Mouse (Mus musculus) forebrain, embryonic 11.5 days (tissue): Measurements from ENCODE around the gene Rbm4. TPM values are rescaled to one million over a fixed set of nuclear protein-coding genes. Genes with fewer than 3 reads are reported as not detected.
A peak's percentile ranks its signal among the peaks of the same experiment; 100 is the strongest.
"Not testable (repeated sequence)": the region's sequence is repeated elsewhere in the genome, so short reads cannot be mapped to it uniquely, and the experiment has no call there.

Experiments used
- ATAC-seq: fragments of 200-750 bp; cut with Nextera tagmentation; replicated peaks from 2 replicates; pipeline ENCODE4 v1.8.0; 2017; ENCODE audit warnings: moderate TSS enrichment; ENCODE audit not compliant: low FRiP score
- DNase-seq: peaks from one replicate; pipeline ENCODE4 v3.0.0-alpha.2; 2017; ENCODE audit warnings: low spot score
- H3K27ac ChIP-seq: fragments of 300-500 bp; sonication (generic); 2 replicates; pipeline ENCODE4 v1.5.1; 2014; ENCODE audit warnings: low read depth, low read length
- H3K27me3 ChIP-seq: fragments of 300-500 bp; sonication (generic); 2 replicates; pipeline ENCODE4 v1.6.1; 2014; ENCODE audit warnings: mild to moderate bottlenecking, low read length, mixed read lengths; ENCODE audit not compliant: control insufficient read depth, insufficient read depth
- H3K36me3 ChIP-seq: fragments of 300-500 bp; sonication (generic); 2 replicates; pipeline ENCODE4 v1.6.1; 2014; ENCODE audit warnings: mild to moderate bottlenecking, low read length, moderate library complexity, mixed read lengths; ENCODE audit not compliant: control insufficient read depth, insufficient read depth
- H3K4me1 ChIP-seq: fragments of 300-500 bp; sonication (generic); replicated peaks from 2 replicates; pipeline ENCODE4 v1.6.1; 2014; ENCODE audit warnings: low read length, mixed read lengths; ENCODE audit not compliant: control insufficient read depth, insufficient read depth
- H3K4me2 ChIP-seq: fragments of 300-500 bp; sonication (generic); 2 replicates; pipeline ENCODE4 v1.6.1; 2014; ENCODE audit warnings: low read depth, mild to moderate bottlenecking, low read length, moderate library complexity, mixed read lengths; ENCODE audit not compliant: severe bottlenecking
- H3K4me3 ChIP-seq: fragments of 300-500 bp; sonication (generic); 2 replicates; pipeline ENCODE4 v1.5.1; 2014; ENCODE audit warnings: low read depth, low read length
- H3K9ac ChIP-seq: fragments of 300-500 bp; sonication (generic); 2 replicates; pipeline ENCODE4 v1.6.1; 2014; ENCODE audit warnings: low read length
- H3K9me3 ChIP-seq: fragments of 300-500 bp; sonication (generic); 2 replicates; pipeline ENCODE4 v1.6.1; 2016; ENCODE audit warnings: low read length, mixed read lengths; ENCODE audit not compliant: control insufficient read depth
- WGBS: fragments of 180-500 bp; shearing (Covaris S2); extraction: QIAGEN DNeasy Blood & Tissue Kit; methylation state at CpG from one replicate; pipeline ENCODE4 v1.1.7; 2014; 5-methylcytosine and 5-hydroxymethylcytosine counted together
- polyA plus RNA-seq: library from polyadenylated mRNA; unstranded; fragments of >200 nt; fragmentation: Nextera tagmentation; extraction: Ambion mirVana; gene quantifications from 2 replicates; pipeline ENCODE4 v1.2.1, GENCODE M21; 2014

Rbm4 gene
- polyA plus RNA-seq, 1 experiment from 2014 or later, result 100 TPM

GRCm38 (mm10) chr19:4785206-4785605 is 8.5 kb downstream of the Rbm4 start:
- WGBS, result 94% methylated on average over 7 of the region's 7 CpGs
- no peaks in the 10 kb centered on the region; the same call in 1 of the 2 replicates for H3K4me1 ChIP-seq
- ATAC-seq, result no peak
- no peak overlapping the region for H3K9ac ChIP-seq
- no peaks in the 10 kb centered on the region for H3K27me3 ChIP-seq
- DNase-seq, result no peak
- no peak overlapping the region for H3K27ac ChIP-seq
- no peak overlapping the region for H3K4me2 ChIP-seq
- H3K9me3 ChIP-seq, result no peaks in the 10 kb centered on the region
- H3K4me3 ChIP-seq, result no peak overlapping the region
- H3K36me3 ChIP-seq, result peaks cover 20% of the 10 kb centered on the region; the same call in 1 of the 2 replicates

DNA sequence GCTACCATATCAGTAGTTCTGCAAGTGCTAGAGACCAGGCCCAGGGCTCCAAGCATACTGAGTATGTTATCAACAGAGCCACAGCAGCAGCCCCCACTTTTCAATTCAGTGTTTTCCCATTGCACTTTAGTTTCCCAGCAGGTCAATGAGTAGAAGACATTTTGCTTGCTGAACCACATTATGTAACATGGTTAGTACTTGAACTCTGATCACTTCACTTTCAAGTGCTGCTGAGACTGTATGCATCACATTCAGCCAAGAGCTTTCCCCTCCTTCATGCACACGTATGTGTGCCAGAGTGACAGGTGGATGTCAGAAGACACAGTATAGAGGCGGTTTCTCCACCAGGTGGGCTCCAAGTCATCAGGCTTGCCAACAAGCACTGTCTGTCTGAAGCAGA is 10.8 kb downstream of the Rbm4 start:
- 96% methylated on average over 2 of the region's 2 CpGs for WGBS
- H3K27ac ChIP-seq, result no peak overlapping the region
- no peak overlapping the region for H3K4me2 ChIP-seq
- H3K9ac ChIP-seq, result no peak overlapping the region
- H3K9me3 ChIP-seq, result no peaks in the 10 kb centered on the region
- no peaks in the 10 kb centered on the region for H3K27me3 ChIP-seq
- ATAC-seq, result no peak
- H3K4me1 ChIP-seq, result no peaks in the 10 kb centered on the region
- H3K36me3 ChIP-seq, result peaks cover 20% of the 10 kb centered on the region; the same call in 1 of the 2 replicates
- H3K4me3 ChIP-seq, result no peak overlapping the region
- no peak for DNase-seq

- no peak for ATAC-seq
- Histone ChIP-seq H3K4me3 (no peak overlapping the region), H3K4me1 (no peaks in the 10 kb centered on the region), H3K36me3 (0 out of 2 replicates have a peak, but pooled peaks cover 3% of the 10 kb centered on the region), H3K27ac (no peak overlapping the region), H3K27me3 (no peaks in the 10 kb centered on the region), H3K4me2 (no peak overlapping the region), H3K9me3 (no peaks in the 10 kb centered on the region), H3K9ac (no peak overlapping the region)
- WGBS, result 92% methylated on average over 3 of the region's 3 CpGs
- DNase-seq, result no peak
Observed at GRCm38 (mm10) chr19:4772785-4773184, 20.9 kb downstream of the Rbm4 start.

- H3K27me3 ChIP-seq, result no peaks in the 10 kb centered on the region
- DNase-seq (no peak), ATAC-seq (no peak)
- no peaks in the 10 kb centered on the region for H3K4me1 ChIP-seq
- no peak overlapping the region for H3K9ac ChIP-seq
- no peak overlapping the region for H3K4me2 ChIP-seq
- H3K27ac ChIP-seq, result no peak overlapping the region
- H3K9me3 ChIP-seq, result no peaks in the 10 kb centered on the region
- WGBS, result 96% methylated on average over 12 of the region's 12 CpGs
- no peak overlapping the region for H3K4me3 ChIP-seq
- H3K36me3 ChIP-seq, result peaks cover 6% of the 10 kb centered on the region
Observed at GRCm38 (mm10) chr19:4767507-4768148, 26.1 kb downstream of the Rbm4 start.

GRCm38 (mm10) chr19:4762876-4763275 is 30.8 kb downstream of the Rbm4 start:
- WGBS, result 59% methylated on average over 1 of the region's 1 CpGs
- H3K4me3 ChIP-seq, result no peak overlapping the region
- H3K4me2 ChIP-seq, result no peak overlapping the region

GRCm38 (mm10) chr19:4760544-4760943 is 33.2 kb downstream of the Rbm4 start:
- not testable (repeated sequence) for H3K9me3 ChIP-seq, H3K4me3 ChIP-seq, ATAC-seq, H3K36me3 ChIP-seq, H3K27me3 ChIP-seq, H3K27ac ChIP-seq, DNase-seq, H3K4me2 ChIP-seq, H3K9ac ChIP-seq
- H3K4me1 ChIP-seq, result peaks cover 10% of the 10 kb centered on the region; the same call in 1 of the 2 replicates
- 94% methylated on average over 8 of the region's 8 CpGs for WGBS

More at GRCm38 (mm10) chr19:4762876-4763275, 30.8 kb downstream of the Rbm4 start:
- ATAC-seq (no peak), DNase-seq (no peak)
- peaks cover 3% of the 10 kb centered on the region for H3K36me3 ChIP-seq
- no peaks in the 10 kb centered on the region for H3K27me3 ChIP-seq
- no peaks in the 10 kb centered on the region for H3K9me3 ChIP-seq
- peaks cover 7% of the 10 kb centered on the region; the same call in 1 of the 2 replicates for H3K4me1 ChIP-seq
- H3K9ac ChIP-seq, result no peak overlapping the region
- H3K27ac ChIP-seq, result no peak overlapping the region

GRCm38 (mm10) chr19:4756921-4757320 is 36.8 kb downstream of the Rbm4 start:
- Histone ChIP-seq H3K9me3 (no peaks in the 10 kb centered on the region), H3K27ac (peak overlapping the region; percentile 95), H3K4me3 (peak overlapping the region; percentile 73), H3K27me3 (no peaks in the 10 kb centered on the region), H3K36me3 (no peaks in the 10 kb centered on the region; the same call in 1 of the 2 replicates), H3K4me2 (peak overlapping the region; percentile 79), H3K9ac (peak overlapping the region; percentile 97), H3K4me1 (peaks cover 10% of the 10 kb centered on the region; the same call in 1 of the 2 replicates)
- DNase-seq, result no peak
- 8% methylated on average over 9 of the region's 9 CpGs for WGBS
- no peak for ATAC-seq

DNA sequence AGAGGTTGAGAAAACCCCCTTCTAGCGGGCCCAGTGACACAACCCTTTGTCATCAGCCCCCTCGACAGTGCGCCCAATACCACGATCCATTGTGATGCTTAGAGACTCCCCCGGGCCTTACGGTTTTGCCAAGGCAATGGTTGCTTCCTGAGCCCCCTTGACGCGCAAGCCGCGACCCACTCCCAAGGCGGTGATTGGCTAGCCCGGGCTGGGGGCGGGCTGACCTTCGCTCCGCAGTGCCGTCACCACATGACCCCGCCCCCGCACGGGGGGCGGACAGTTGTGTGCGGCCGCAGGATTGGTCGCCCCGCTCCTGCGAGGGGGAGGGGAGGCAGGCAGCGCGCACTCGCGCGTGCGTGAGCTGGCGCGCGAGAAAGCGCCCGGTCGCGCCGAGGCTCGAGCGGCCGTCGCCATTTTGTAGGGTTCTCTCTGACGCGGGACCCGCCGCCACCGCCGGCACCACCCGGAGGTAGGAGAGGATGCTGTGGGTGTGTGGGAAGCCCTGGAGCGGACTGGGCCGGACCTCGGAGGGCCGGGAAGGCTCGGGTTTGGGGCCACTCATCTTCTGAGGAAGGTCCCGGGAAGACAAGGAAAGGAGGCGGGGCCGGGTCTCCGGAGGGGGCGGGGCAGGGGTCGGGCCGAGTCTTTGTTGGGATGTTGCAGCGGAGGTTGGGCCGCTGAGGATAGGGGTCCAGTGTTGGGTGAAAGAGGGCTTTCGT is 37.3 kb downstream of the Rbm4 start, which contains the start of gene Rbm4b:
Rbm4b (plus strand) TSS at position 305 of the 719 bp plus-strand sequence.
- H3K4me2 ChIP-seq, result peak within 1 kb of the TSS; percentile 79
- DNase-seq, result peak; percentile 100
- H3K27ac ChIP-seq, result peak within 1 kb of the TSS; percentile 95
- H3K4me1 ChIP-seq, result peaks cover 10% of the 10 kb centered on the region; the same call in 1 of the 2 replicates
- ATAC-seq, result peak; percentile 97
- no peaks in the 10 kb centered on the region for H3K9me3 ChIP-seq
- H3K27me3 ChIP-seq, result no peaks in the 10 kb centered on the region
- WGBS, result under 1% methylated on average over 62 of the region's 65 CpGs
- H3K9ac ChIP-seq, result peak within 1 kb of the TSS; percentile 97
- H3K4me3 ChIP-seq, result peak within 1 kb of the TSS; percentile 73
- no peaks in the 10 kb centered on the region; the same call in 1 of the 2 replicates for H3K36me3 ChIP-seq
